ENCODE assay signal across 13 mouse cellular contexts in genomic region chr13:58017298-58017697, GRCm38 (mm10).
"Had no signal": no experiment of that assay in that cellular context is flagged by ENCODE, and none has a peak within 500 bp of the region (broad histone marks: within the 10 kb centered on the region; RNA-seq: fewer than 3 reads in every experiment).

No protein-coding gene starts in this region.

- H3K36me3 ChIP-seq: liver, embryonic 13.5 days; neural tube, embryonic 12.5 days had no signal

- ATAC-seq: intestine, embryonic 16.5 days; liver, postnatal 0 days; midbrain, embryonic 13.5 days had no signal

- H3K4me2 ChIP-seq: kidney, embryonic 15.5 days; limb, embryonic 12.5 days; liver, embryonic 13.5 days; midbrain, embryonic 13.5 days; neural tube, embryonic 12.5 days had no signal

- H3K27me3 ChIP-seq: kidney, embryonic 15.5 days; limb, embryonic 12.5 days; liver, embryonic 13.5 days; midbrain, embryonic 13.5 days; neural tube, embryonic 12.5 days had no signal

- H3K27ac ChIP-seq: kidney, embryonic 15.5 days; limb, embryonic 12.5 days; liver, embryonic 13.5 days; midbrain, embryonic 13.5 days; neural tube, embryonic 12.5 days had no signal

- H3K4me3 ChIP-seq: kidney, embryonic 15.5 days; limb, embryonic 12.5 days; liver, embryonic 13.5 days; midbrain, embryonic 13.5 days; neural tube, embryonic 12.5 days had no signal

- DNase-seq: kidney, postnatal 25 days; layer of hippocampus, adult 9-11 months; liver; liver, embryonic 13.5 days; liver, postnatal 0 days; lung, postnatal 14 days; thymus, adult 18-20 months; thymus, postnatal 14 days had no signal

- H3K4me1 ChIP-seq: kidney, embryonic 15.5 days; limb, embryonic 12.5 days; liver, embryonic 13.5 days; midbrain, embryonic 13.5 days; neural tube, embryonic 12.5 days had no signal

- H3K9ac ChIP-seq: kidney, embryonic 15.5 days; limb, embryonic 12.5 days; liver, embryonic 13.5 days; liver, postnatal 0 days; midbrain, embryonic 13.5 days; neural tube, embryonic 12.5 days had no signal

- H3K9me3 ChIP-seq: kidney, embryonic 15.5 days; limb, embryonic 12.5 days; liver, embryonic 13.5 days; midbrain, embryonic 13.5 days; neural tube, embryonic 12.5 days had no signal
